Mouse (Mus musculus) thymus, adult 2 months (tissue): Measurements from ENCODE around the gene Tldc1.

Experiments used
- CTCF ChIP-seq: fragments of 200-500 bp; IDR thresholded peaks from 2 replicates; pipeline ENCODE4 v1.5.1; 2012; ENCODE audit warnings: mild to moderate bottlenecking, control low read depth, low read length, moderate library complexity, borderline replicate concordance; ENCODE audit not compliant: control insufficient read depth, poor library complexity, insufficient read depth; ENCODE audit errors: extremely low read depth
- POLR2A ChIP-seq: fragments of 200-500 bp; IDR thresholded peaks from 2 replicates; pipeline ENCODE4 v1.6.1; 2012; ENCODE audit warnings: mild to moderate bottlenecking, low read length, control low read depth, moderate library complexity; ENCODE audit not compliant: control insufficient read depth, poor library complexity, insufficient read depth; ENCODE audit errors: extremely low read depth

- TF ChIP-seq CTCF (no peak), POLR2A (no peak)
These were observed 15.7 kb downstream of the Tldc1 start for GRCm38 (mm10) chr8:119762226-119763220.
